Mouse (Mus musculus) embryonic fibroblast, embryonic 13.5 days (primary cell): ENCODE results near the gene Rflnb.

Source experiments
- CTCF ChIP-seq: IDR thresholded peaks from 2 replicates; pipeline ENCODE4 v1.5.1; 2011; ENCODE audit warnings: mild to moderate bottlenecking, control low read depth, low read length, moderate library complexity, borderline replicate concordance; ENCODE audit not compliant: insufficient read depth
- POLR2A ChIP-seq: IDR thresholded peaks from 2 replicates; pipeline ENCODE4 v1.6.1; 2011; ENCODE audit warnings: low read depth, mild to moderate bottlenecking, control low read depth, low read length, moderate library complexity

DNA sequence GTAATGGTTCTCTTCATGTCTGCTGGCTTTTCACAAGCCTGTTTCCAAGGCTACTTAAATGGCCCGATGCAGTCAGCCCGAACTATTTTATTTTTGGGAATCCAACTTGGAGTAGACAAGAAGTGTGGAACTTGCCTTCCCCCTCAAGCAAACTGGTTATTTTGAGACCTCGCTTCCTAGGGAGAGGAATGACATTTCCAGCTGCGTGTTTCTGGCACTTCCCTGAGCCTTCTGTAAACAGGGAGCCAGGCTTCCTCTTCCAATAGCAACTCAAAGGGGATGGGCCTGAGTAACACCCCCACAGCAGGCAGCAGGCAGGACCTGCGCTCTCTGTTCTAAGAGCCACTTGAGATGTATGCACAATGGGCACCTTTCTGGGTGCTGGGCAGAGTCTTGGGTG is 15.3 kb upstream of the Rflnb start:
- TF ChIP-seq CTCF (no peak), POLR2A (no peak)
